Mouse (Mus musculus): Measurements from ENCODE around the gene Arid5a. TPM values are rescaled to one million over a fixed set of nuclear protein-coding genes. Genes with fewer than 3 reads are reported as not detected.

Gene Arid5a
- polyA plus RNA-seq, 1 experiment from 2014 or later: 14.9 TPM

DNA sequence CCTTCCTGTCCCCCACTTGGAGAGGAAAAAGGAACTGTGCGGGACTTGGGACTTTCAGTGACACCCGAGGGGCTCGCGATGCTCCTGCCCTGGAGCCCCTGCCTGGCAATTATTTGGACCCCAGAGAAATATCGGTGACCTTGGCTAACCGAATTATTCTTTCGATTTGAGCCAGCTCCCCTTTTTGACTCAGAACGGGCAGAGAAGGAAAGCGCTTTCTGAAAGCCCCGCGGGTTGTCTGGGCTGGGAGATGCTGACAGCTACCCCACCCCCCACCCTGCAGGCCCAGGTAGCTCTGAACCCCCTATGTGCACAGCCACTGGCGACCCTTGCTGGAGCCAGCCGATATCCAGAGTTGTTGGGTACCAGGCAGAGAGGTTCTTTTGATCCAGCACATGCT, 8.4 kb upstream of the Arid5a start:
- WGBS: 33% methylated on average over 13 of the region's 13 CpGs
- Histone ChIP-seq H3K9ac (replicated peaks; ENCODE audit: low read depth) (no peak overlapping the region), H3K36me3 (ENCODE audit: insufficient read depth, low read length) (no peaks in the 10 kb centered on the region), H3K4me3 (ENCODE audit: low read depth, low read length) (no peak overlapping the region), H3K4me2 (replicated peaks; ENCODE audit: low read depth, low read length) (no peak overlapping the region), H3K9me3 (ENCODE audit: low read length) (no peaks in the 10 kb centered on the region), H3K27me3 (replicated peaks; ENCODE audit: insufficient read depth, low read length) (no peaks in the 10 kb centered on the region; the same call in 1 of the 2 replicates), H3K4me1 (ENCODE audit: insufficient read depth, low read depth, low read length) (0 out of 2 replicates have a peak, but pooled peaks cover 3% of the 10 kb centered on the region), H3K27ac (ENCODE audit: low read length) (no peak overlapping the region)
- ATAC-seq (no peak), DNase-seq (ENCODE audit: low spot score) (no peak)
- TF ChIP-seq CTCF (IDR thresholded peaks at IDR 0.05) (no peak), EP300 (IDR thresholded peaks at IDR 0.05) (no peak)

GRCm38 (mm10) chr1:36299676-36300075, 7.9 kb upstream of the Arid5a start:
- 50% methylated on average over 2 of the region's 2 CpGs for WGBS
- Histone ChIP-seq H3K36me3 (ENCODE audit: insufficient read depth, low read length) (no peaks in the 10 kb centered on the region), H3K9ac (replicated peaks; ENCODE audit: low read depth) (no peak overlapping the region), H3K27me3 (replicated peaks; ENCODE audit: insufficient read depth, low read length) (no peaks in the 10 kb centered on the region; the same call in 1 of the 2 replicates), H3K27ac (ENCODE audit: low read length) (no peak overlapping the region), H3K4me3 (ENCODE audit: low read depth, low read length) (no peak overlapping the region), H3K4me1 (ENCODE audit: insufficient read depth, low read depth, low read length) (0 out of 2 replicates have a peak, but pooled peaks cover 3% of the 10 kb centered on the region), H3K4me2 (replicated peaks; ENCODE audit: low read depth, low read length) (no peak overlapping the region), H3K9me3 (ENCODE audit: low read length) (no peaks in the 10 kb centered on the region)
- TF ChIP-seq CTCF (IDR thresholded peaks at IDR 0.05) (no peak), EP300 (IDR thresholded peaks at IDR 0.05) (no peak)
- DNase-seq (ENCODE audit: low spot score): no peak
- no peak for ATAC-seq

- Histone ChIP-seq H3K4me3 (ENCODE audit: low read depth, low read length) (no peak overlapping the region), H3K9me3 (ENCODE audit: low read length) (no peaks in the 10 kb centered on the region), H3K27ac (ENCODE audit: low read length) (no peak overlapping the region), H3K36me3 (ENCODE audit: insufficient read depth, low read length) (no peaks in the 10 kb centered on the region), H3K9ac (replicated peaks; ENCODE audit: low read depth) (no peak overlapping the region), H3K4me2 (replicated peaks; ENCODE audit: low read depth, low read length) (no peak overlapping the region), H3K4me1 (ENCODE audit: insufficient read depth, low read depth, low read length) (0 out of 2 replicates have a peak, but pooled peaks cover 3% of the 10 kb centered on the region), H3K27me3 (replicated peaks; ENCODE audit: insufficient read depth, low read length) (no peaks in the 10 kb centered on the region; the same call in 1 of the 2 replicates)
- TF ChIP-seq EP300 (IDR thresholded peaks at IDR 0.05): no peak
- TF ChIP-seq CTCF (IDR thresholded peaks at IDR 0.05): no peak
- 85% methylated on average over 6 of the region's 6 CpGs for WGBS
- no peak for ATAC-seq
- no peak for DNase-seq (ENCODE audit: low spot score)
Measured at GRCm38 (mm10) chr1:36300486-36300885, 7.0 kb upstream of the Arid5a start.

GRCm38 (mm10) chr1:36302273-36302672, 5.3 kb upstream of the Arid5a start:
- H3K4me2 ChIP-seq (replicated peaks; ENCODE audit: low read depth, low read length): no peak overlapping the region
- no peak overlapping the region for H3K9ac ChIP-seq (replicated peaks; ENCODE audit: low read depth)
- no peaks in the 10 kb centered on the region for H3K36me3 ChIP-seq (ENCODE audit: insufficient read depth, low read length)
- H3K4me1 ChIP-seq (ENCODE audit: insufficient read depth, low read depth, low read length): 0 out of 2 replicates have a peak, but pooled peaks cover 3% of the 10 kb centered on the region
- TF ChIP-seq CTCF (IDR thresholded peaks at IDR 0.05) (no peak), EP300 (IDR thresholded peaks at IDR 0.05) (no peak)
- H3K27ac ChIP-seq (ENCODE audit: low read length): no peak overlapping the region
- DNase-seq (ENCODE audit: low spot score): peak; percentile 50
- ATAC-seq: no peak
- no peak overlapping the region for H3K4me3 ChIP-seq (ENCODE audit: low read depth, low read length)
- no peaks in the 10 kb centered on the region for H3K9me3 ChIP-seq (ENCODE audit: low read length)
- H3K27me3 ChIP-seq (replicated peaks; ENCODE audit: insufficient read depth, low read length): no peaks in the 10 kb centered on the region; the same call in 1 of the 2 replicates
- WGBS: 64% methylated on average over 8 of the region's 8 CpGs

DNA sequence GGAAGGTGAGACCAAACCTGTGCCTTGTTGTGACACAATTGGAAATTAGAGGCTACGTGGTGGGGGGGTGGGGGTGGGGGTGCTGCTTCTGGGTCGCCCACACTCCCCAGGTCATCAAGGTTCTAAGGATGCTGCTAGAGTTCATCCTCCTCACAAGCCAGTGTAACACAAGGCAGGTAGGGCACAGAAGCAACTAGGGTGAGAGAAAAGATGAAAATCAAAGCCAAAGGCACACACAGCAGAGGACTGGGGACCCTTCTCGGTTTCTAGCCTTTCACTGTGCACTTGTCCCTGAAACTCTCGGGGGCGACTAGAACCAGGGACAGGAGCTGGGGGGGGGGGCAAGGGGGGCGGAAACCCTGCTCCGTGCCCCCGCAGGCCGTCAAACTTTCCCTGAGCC, 4.6 kb upstream of the Arid5a start:
- H3K27me3 ChIP-seq (replicated peaks; ENCODE audit: insufficient read depth, low read length): no peaks in the 10 kb centered on the region; the same call in 1 of the 2 replicates
- DNase-seq (ENCODE audit: low spot score) (no peak), ATAC-seq (no peak)
- H3K4me3 ChIP-seq (ENCODE audit: low read depth, low read length): 0 out of 2 replicates have a peak overlapping the region, but pooled peaks have one; percentile 12
- TF ChIP-seq CTCF (IDR thresholded peaks at IDR 0.05): no peak
- H3K36me3 ChIP-seq (ENCODE audit: insufficient read depth, low read length): no peaks in the 10 kb centered on the region
- peak overlapping the region; percentile 51 for H3K4me2 ChIP-seq (replicated peaks; ENCODE audit: low read depth, low read length)
- no peaks in the 10 kb centered on the region for H3K9me3 ChIP-seq (ENCODE audit: low read length)
- peak overlapping the region; percentile 20; the same call in 1 of the 2 replicates for H3K27ac ChIP-seq (ENCODE audit: low read length)
- H3K9ac ChIP-seq (replicated peaks; ENCODE audit: low read depth): no peak overlapping the region
- 17% methylated on average over 5 of the region's 9 CpGs for WGBS
- H3K4me1 ChIP-seq (ENCODE audit: insufficient read depth, low read depth, low read length): 0 out of 2 replicates have a peak, but pooled peaks cover 3% of the 10 kb centered on the region

GRCm38 (mm10) chr1:36303381-36304320, 3.9 kb upstream of the Arid5a start:
- no peaks in the 10 kb centered on the region for H3K9me3 ChIP-seq (ENCODE audit: low read length)
- H3K9ac ChIP-seq (replicated peaks; ENCODE audit: low read depth): no peak overlapping the region
- WGBS: 9% methylated on average over 29 of the region's 30 CpGs
- TF ChIP-seq EP300 (IDR thresholded peaks at IDR 0.05): peak; percentile 55; the same call in 1 of the 2 replicates
- TF ChIP-seq CTCF (IDR thresholded peaks at IDR 0.05): no peak
- ATAC-seq (peak; percentile 78), DNase-seq (ENCODE audit: low spot score) (peak; percentile 98)
- peaks cover 7% of the 10 kb centered on the region; the same call in 1 of the 2 replicates for H3K4me1 ChIP-seq (ENCODE audit: insufficient read depth, low read depth, low read length)
- H3K4me2 ChIP-seq (replicated peaks; ENCODE audit: low read depth, low read length): peak overlapping the region; percentile 51
- H3K27me3 ChIP-seq (replicated peaks; ENCODE audit: insufficient read depth, low read length): no peaks in the 10 kb centered on the region; the same call in 1 of the 2 replicates
- 0 out of 2 replicates have a peak overlapping the region, but pooled peaks have one; percentile 12 for H3K4me3 ChIP-seq (ENCODE audit: low read depth, low read length)
- H3K27ac ChIP-seq (ENCODE audit: low read length): peak overlapping the region; percentile 20; the same call in 1 of the 2 replicates
- no peaks in the 10 kb centered on the region for H3K36me3 ChIP-seq (ENCODE audit: insufficient read depth, low read length)
